Mouse (Mus musculus): ENCODE measurements around the gene C130050O18Rik. TPM values are rescaled to one million over a fixed set of nuclear protein-coding genes. Genes with fewer than 3 reads are reported as not detected.

The C130050O18Rik gene
- 0.18 and 0.33 TPM in 2 replicates for polyA plus RNA-seq (2015; fragmentation: Nextera tagmentation; extraction: Ambion mirVana)

- H3K9me3 ChIP-seq, result no peaks in the 10 kb centered on the region
- no peaks in the 10 kb centered on the region for H3K27me3 ChIP-seq (replicated peaks)
- ATAC-seq (replicated peaks), result no peak
- 84% methylated on average over 6 of the region's 6 CpGs for WGBS
- H3K4me2 ChIP-seq, result no peak within 1 kb of the TSS
- peaks cover 4% of the 10 kb centered on the region; the same call in 1 of the 2 replicates for H3K4me1 ChIP-seq
- no peak within 1 kb of the TSS for H3K4me3 ChIP-seq
- H3K27ac ChIP-seq, result no peak within 1 kb of the TSS
- no peak within 1 kb of the TSS for H3K9ac ChIP-seq
- H3K36me3 ChIP-seq (replicated peaks), result no peaks in the 10 kb centered on the region
These were observed at the start of gene C130050O18Rik for GRCm38 (mm10) chr5:139404801-139405401. C130050O18Rik (plus strand) TSS chr5:139405280.

GRCm38 (mm10) chr5:139358653-139359052 is 46.4 kb upstream of the C130050O18Rik start:
- Histone ChIP-seq H3K9ac (no peak overlapping the region), H3K27me3 (replicated peaks) (no peaks in the 10 kb centered on the region), H3K4me3 (no peak overlapping the region), H3K9me3 (no peaks in the 10 kb centered on the region), H3K4me2 (no peak overlapping the region), H3K36me3 (replicated peaks) (no peaks in the 10 kb centered on the region), H3K4me1 (no peaks in the 10 kb centered on the region), H3K27ac (no peak overlapping the region)
- no peak for ATAC-seq (replicated peaks)
- 87% methylated on average over 2 of the region's 2 CpGs for WGBS

GRCm38 (mm10) chr5:139359244-139359643 is 45.8 kb upstream of the C130050O18Rik start:
- H3K27me3 ChIP-seq (replicated peaks), result no peaks in the 10 kb centered on the region
- H3K27ac ChIP-seq, result no peak overlapping the region
- H3K36me3 ChIP-seq (replicated peaks), result no peaks in the 10 kb centered on the region
- ATAC-seq (replicated peaks), result no peak
- H3K9ac ChIP-seq, result no peak overlapping the region
- H3K4me2 ChIP-seq, result no peak overlapping the region
- 91% methylated on average over 5 of the region's 5 CpGs for WGBS
- H3K9me3 ChIP-seq, result no peaks in the 10 kb centered on the region
- H3K4me3 ChIP-seq, result no peak overlapping the region
- H3K4me1 ChIP-seq, result peaks cover under 1% of the 10 kb centered on the region

- 73% methylated on average over 7 of the region's 7 CpGs for WGBS
- no peak overlapping the region for H3K9ac ChIP-seq
These were observed 41.2 kb upstream of the C130050O18Rik start for GRCm38 (mm10) chr5:139363858-139364257.

GRCm38 (mm10) chr5:139364260-139364910 is 40.7 kb upstream of the C130050O18Rik start:
- no peak overlapping the region for H3K9ac ChIP-seq
- H3K27me3 ChIP-seq (replicated peaks), result no peaks in the 10 kb centered on the region
- peak; percentile 75 for ATAC-seq (replicated peaks)
- no peaks in the 10 kb centered on the region for H3K36me3 ChIP-seq (replicated peaks)
- H3K27ac ChIP-seq, result 0 out of 2 replicates have a peak overlapping the region, but pooled peaks have one; percentile 21
- no peaks in the 10 kb centered on the region for H3K9me3 ChIP-seq
- H3K4me2 ChIP-seq, result no peak overlapping the region
- H3K4me1 ChIP-seq, result peaks cover 9% of the 10 kb centered on the region
- WGBS, result 33% methylated on average over 12 of the region's 12 CpGs
- H3K4me3 ChIP-seq, result no peak overlapping the region

More at GRCm38 (mm10) chr5:139363858-139364257, 41.2 kb upstream of the C130050O18Rik start:
- no peak; the same call in 1 of the 2 replicates for ATAC-seq (replicated peaks)
- H3K36me3 ChIP-seq (replicated peaks), result no peaks in the 10 kb centered on the region
- H3K4me1 ChIP-seq, result peaks cover 9% of the 10 kb centered on the region
- no peaks in the 10 kb centered on the region for H3K9me3 ChIP-seq
- no peak overlapping the region for H3K4me2 ChIP-seq
- no peak overlapping the region for H3K27ac ChIP-seq
- no peaks in the 10 kb centered on the region for H3K27me3 ChIP-seq (replicated peaks)
- no peak overlapping the region for H3K4me3 ChIP-seq

- H3K9me3 ChIP-seq, result no peaks in the 10 kb centered on the region
- peaks cover 9% of the 10 kb centered on the region for H3K4me1 ChIP-seq
- H3K36me3 ChIP-seq (replicated peaks), result no peaks in the 10 kb centered on the region
- no peak overlapping the region for H3K4me2 ChIP-seq
- ATAC-seq (replicated peaks), result peak; percentile 50; the same call in 1 of the 2 replicates
- H3K4me3 ChIP-seq, result no peak overlapping the region
- WGBS, result 34% methylated on average over 5 of the region's 5 CpGs
- H3K27ac ChIP-seq, result 0 out of 2 replicates have a peak overlapping the region, but pooled peaks have one; percentile 21
- no peak overlapping the region for H3K9ac ChIP-seq
- no peaks in the 10 kb centered on the region for H3K27me3 ChIP-seq (replicated peaks)
These were observed 40.0 kb upstream of the C130050O18Rik start for GRCm38 (mm10) chr5:139364911-139365571.

- no peaks in the 10 kb centered on the region for H3K36me3 ChIP-seq (replicated peaks)
These were observed 39.3 kb upstream of the C130050O18Rik start for GRCm38 (mm10) chr5:139365827-139366226.

GRCm38 (mm10) chr5:139366484-139366883 is 38.6 kb upstream of the C130050O18Rik start:
- H3K27me3 ChIP-seq (replicated peaks), result no peaks in the 10 kb centered on the region
- WGBS, result 77% methylated on average over 11 of the region's 11 CpGs

More at GRCm38 (mm10) chr5:139365827-139366226, 39.3 kb upstream of the C130050O18Rik start:
- WGBS, result 61% methylated on average over 1 of the region's 1 CpGs
- H3K4me1 ChIP-seq, result peaks cover 9% of the 10 kb centered on the region
- no peaks in the 10 kb centered on the region for H3K9me3 ChIP-seq
- no peak overlapping the region for H3K4me3 ChIP-seq
- no peak overlapping the region for H3K4me2 ChIP-seq
- no peak overlapping the region for H3K9ac ChIP-seq
- no peaks in the 10 kb centered on the region for H3K27me3 ChIP-seq (replicated peaks)
- ATAC-seq (replicated peaks), result no peak
- H3K27ac ChIP-seq, result no peak overlapping the region

GRCm38 (mm10) chr5:139367884-139368458 is 37.1 kb upstream of the C130050O18Rik start:
- H3K36me3 ChIP-seq (replicated peaks), result no peaks in the 10 kb centered on the region
- 90% methylated on average over 4 of the region's 4 CpGs for WGBS
- H3K9ac ChIP-seq, result no peak overlapping the region

More at GRCm38 (mm10) chr5:139366484-139366883, 38.6 kb upstream of the C130050O18Rik start:
- Histone ChIP-seq H3K4me3 (no peak overlapping the region), H3K27ac (no peak overlapping the region), H3K9me3 (no peaks in the 10 kb centered on the region), H3K4me2 (no peak overlapping the region), H3K9ac (no peak overlapping the region), H3K4me1 (peaks cover 13% of the 10 kb centered on the region), H3K36me3 (replicated peaks) (no peaks in the 10 kb centered on the region)
- no peak for ATAC-seq (replicated peaks)

GRCm38 (mm10) chr5:139368638-139369320 is 36.3 kb upstream of the C130050O18Rik start:
- no peaks in the 10 kb centered on the region for H3K27me3 ChIP-seq (replicated peaks)
- no peak overlapping the region for H3K4me2 ChIP-seq
- H3K27ac ChIP-seq, result no peak overlapping the region
- no peaks in the 10 kb centered on the region for H3K36me3 ChIP-seq (replicated peaks)
- no peak for ATAC-seq (replicated peaks)
- no peak overlapping the region for H3K4me3 ChIP-seq
- no peaks in the 10 kb centered on the region for H3K9me3 ChIP-seq
- H3K9ac ChIP-seq, result no peak overlapping the region
- WGBS, result 86% methylated on average over 11 of the region's 11 CpGs
- peaks cover 25% of the 10 kb centered on the region for H3K4me1 ChIP-seq

More at GRCm38 (mm10) chr5:139367884-139368458, 37.1 kb upstream of the C130050O18Rik start:
- ATAC-seq (replicated peaks), result no peak
- H3K9me3 ChIP-seq, result no peaks in the 10 kb centered on the region
- H3K27me3 ChIP-seq (replicated peaks), result no peaks in the 10 kb centered on the region
- no peak overlapping the region for H3K27ac ChIP-seq
- no peak overlapping the region for H3K4me2 ChIP-seq
- peaks cover 23% of the 10 kb centered on the region for H3K4me1 ChIP-seq
- no peak overlapping the region for H3K4me3 ChIP-seq

- 82% methylated on average over 6 of the region's 6 CpGs for WGBS
- H3K27me3 ChIP-seq (replicated peaks), result no peaks in the 10 kb centered on the region
- no peak overlapping the region for H3K4me2 ChIP-seq
- H3K9ac ChIP-seq, result no peak overlapping the region
- ATAC-seq (replicated peaks), result no peak
- H3K9me3 ChIP-seq, result no peaks in the 10 kb centered on the region
- no peak overlapping the region for H3K27ac ChIP-seq
- no peaks in the 10 kb centered on the region for H3K36me3 ChIP-seq (replicated peaks)
- peaks cover 16% of the 10 kb centered on the region for H3K4me1 ChIP-seq
- no peak overlapping the region for H3K4me3 ChIP-seq
These were observed 34.7 kb upstream of the C130050O18Rik start for GRCm38 (mm10) chr5:139370336-139370735.

Measured in midbrain, embryonic 15.5 days (tissue).